Mouse (Mus musculus) hematopoietic multipotent progenitor cell, adult 10-12 weeks (in vitro differentiated cells): ENCODE measurements around the gene Nras. TPM values are rescaled to one million over a fixed set of nuclear protein-coding genes. Genes with fewer than 3 reads are reported as not detected.

ENCODE experiments used
- polyA plus RNA-seq: library from polyadenylated mRNA; stranded (reverse); fragments of >175 nt; gene quantifications from 2 replicates; pipeline ENCODE4 v1.2.3, GENCODE M21; 2012; ENCODE audit warnings: low replicate concordance

Gene Nras
- polyA plus RNA-seq = 4.2 and 4.6 TPM in 2 replicates

DNA sequence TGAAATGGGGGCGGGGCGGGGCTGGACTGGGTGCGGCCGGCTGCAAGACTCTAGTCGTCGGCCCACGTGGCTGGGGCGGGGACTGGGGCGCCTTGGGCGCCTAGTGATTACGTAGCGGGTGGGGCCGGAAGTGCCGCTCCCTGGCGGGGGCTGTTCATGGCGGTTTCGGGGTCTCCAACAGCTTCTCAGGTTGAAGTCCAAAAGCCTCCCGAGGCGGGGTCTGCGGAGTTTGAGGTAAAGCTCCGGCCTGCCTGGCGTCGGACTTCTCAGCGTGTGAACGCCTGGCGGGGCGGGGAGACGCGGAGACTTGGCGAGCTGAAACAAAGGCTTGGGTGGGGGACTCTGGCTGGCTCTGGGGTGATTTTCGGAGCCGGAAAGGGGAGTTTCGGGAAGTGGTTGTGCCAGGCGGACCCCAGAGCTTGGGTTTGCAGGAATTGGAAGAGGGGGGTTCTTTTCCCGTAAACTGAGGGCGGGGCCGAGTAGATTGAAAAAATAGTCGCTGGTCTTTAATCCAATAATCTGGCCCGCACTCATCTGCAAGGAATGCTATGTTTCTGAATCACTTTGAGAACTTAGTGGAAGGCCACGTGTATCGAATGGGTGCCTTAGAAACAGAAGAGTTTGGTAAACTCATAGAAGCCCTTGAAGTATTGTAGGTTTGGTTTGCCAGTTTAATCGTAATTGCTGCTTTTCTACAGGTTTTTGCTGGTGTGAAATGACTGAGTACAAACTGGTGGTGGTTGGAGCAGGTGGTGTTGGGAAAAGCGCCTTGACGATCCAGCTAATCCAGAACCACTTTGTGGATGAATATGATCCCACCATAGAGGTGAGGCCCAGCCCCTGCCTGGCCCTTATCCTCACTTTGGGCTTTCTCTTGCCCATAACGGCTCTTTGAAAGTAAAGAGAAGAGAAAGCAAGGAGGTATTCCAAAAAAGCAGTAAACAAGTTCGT, at the start of gene Nras:
TSS of gene Nras (plus strand) at position 79 of the 951 bp plus-strand sequence.

DNA sequence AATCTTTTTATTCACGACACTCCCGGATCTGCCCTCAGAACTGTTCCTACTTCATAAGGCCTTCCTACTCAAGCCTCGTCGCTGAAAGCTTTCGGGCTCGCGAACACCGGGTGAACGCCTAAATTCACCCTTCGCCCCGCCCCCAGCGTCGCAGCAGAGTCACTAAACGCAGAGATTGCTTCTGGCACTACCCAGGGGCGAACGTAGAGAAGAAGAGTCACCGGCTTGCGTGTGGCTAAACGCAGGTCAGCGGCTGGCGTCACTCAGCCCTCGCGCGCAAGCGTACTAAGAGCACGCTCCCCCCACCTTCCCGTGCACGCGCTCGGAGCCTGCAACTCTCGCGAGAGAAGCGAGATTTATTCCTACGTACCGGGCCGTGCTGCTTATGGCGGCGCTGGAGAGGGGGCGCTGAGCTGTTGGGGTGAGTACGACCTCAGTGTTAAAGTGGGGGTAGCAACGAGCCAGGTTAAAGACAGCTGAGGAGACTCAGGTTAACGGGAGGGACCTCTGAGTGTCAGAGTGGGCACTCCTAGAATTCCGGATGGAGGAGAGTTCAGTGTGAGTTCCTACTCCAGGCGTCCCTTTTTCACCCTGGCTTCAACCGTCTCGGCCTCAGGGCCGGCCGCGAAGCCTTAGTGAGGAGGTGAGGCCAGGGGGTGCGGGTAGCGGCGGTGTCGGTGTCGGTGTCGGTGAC, 37.7 kb upstream of the Nras start, which contains the start of gene Csde1:
TSS of gene Csde1 (plus strand) at position 178 of the 694 bp plus-strand sequence.

DNA sequence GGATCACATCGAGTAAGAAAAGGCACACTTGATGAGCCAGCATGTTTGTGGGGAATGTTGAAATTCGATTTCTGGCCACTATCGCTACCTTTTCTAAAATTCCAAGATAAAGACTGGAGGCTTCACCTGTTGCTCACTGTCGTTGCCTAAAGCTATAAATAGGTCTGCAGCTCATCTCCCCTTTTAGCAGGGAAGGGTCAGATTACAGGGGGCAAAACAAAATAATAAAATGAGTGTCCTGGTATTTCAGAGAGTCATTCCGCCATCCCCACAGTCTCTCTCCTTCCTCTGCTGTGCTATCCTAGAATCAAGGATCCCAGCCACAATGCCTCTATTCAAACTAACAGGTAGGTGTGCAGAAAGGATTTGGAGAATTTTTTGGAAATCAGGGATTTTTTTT, 15.7 kb downstream of the Nras start, which contains the start of gene Ampd1:
TSS of gene Ampd1 (plus strand) at position 244 of the 400 bp plus-strand sequence.

DNA sequence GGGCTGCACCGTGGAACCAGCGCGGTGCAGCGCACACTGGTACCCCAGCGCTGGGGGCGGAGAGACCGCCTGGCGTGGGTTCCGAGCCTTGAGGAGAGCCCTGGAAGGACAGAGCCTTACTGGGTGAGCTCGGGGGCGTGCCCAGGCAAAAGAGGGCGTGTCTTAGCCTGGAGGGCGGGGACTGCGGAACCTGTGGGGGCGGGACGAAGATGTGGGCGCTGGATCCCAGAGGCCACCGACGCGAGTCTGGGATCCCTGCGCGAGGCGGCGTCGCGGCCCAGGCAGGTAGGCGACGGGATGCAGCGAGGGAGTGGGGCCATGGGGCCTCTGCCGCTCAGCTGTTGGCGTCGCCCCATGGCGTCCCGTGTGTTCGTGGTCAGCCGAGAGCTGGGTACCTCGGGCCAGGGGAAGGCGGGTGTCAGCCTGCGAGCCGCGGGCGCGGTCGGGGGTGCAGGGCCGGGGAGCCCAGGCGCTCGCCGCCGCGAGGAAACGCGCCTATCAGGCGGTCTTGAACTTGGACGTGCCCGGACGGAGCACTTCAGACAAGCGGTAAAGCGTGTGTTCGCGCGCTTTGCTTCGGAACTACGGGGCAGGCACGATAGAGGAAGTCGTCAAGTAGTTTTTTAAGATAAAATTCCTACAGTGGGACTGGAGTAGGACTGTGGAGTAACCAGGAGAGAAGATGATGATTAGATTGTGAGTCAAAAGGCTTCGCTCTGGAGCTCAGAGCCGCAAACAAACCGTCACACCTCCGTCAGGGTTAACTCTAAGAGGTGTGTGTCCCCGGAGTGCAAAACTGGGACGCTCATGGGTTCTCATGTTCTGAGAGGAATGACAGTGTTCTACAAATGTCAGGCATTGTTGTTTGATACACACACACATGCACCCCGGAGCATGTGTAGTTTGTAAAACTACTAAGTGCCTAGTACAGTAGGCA, 44.6 kb downstream of the Nras start, which contains the start of gene Dennd2c:
TSS of gene Dennd2c (plus strand) at position 151 of the 937 bp plus-strand sequence.

Other genes with a start within 250 kb of the Nras start
- not detected in 2 replicates for gene Sycp1, start 122.2 kb upstream of the Nras start, polyA plus RNA-seq
- gene Nr1h5, start 94.2 kb upstream of the Nras start, polyA plus RNA-seq = not detected in 2 replicates
- 9.1 and 13.3 TPM in 2 replicates for gene Sike1, start 62.6 kb upstream of the Nras start, polyA plus RNA-seq
- gene Csde1, start 37.9 kb upstream of the Nras start, polyA plus RNA-seq = 6.7 and 17.6 TPM in 2 replicates
- 0.05 and 0.44 TPM in 2 replicates for gene Ampd1, start 15.7 kb downstream of the Nras start, polyA plus RNA-seq
- gene Dennd2c, start 44.3 kb downstream of the Nras start, polyA plus RNA-seq = 0.03 and 0.59 TPM in 2 replicates
- gene Bcas2, start 113.4 kb downstream of the Nras start, polyA plus RNA-seq = 48.3 and 91.5 TPM in 2 replicates
- gene Trim33, start 221.0 kb downstream of the Nras start, polyA plus RNA-seq = 4.8 and 5.5 TPM in 2 replicates